ENCODE assay signal across 9 mouse cellular contexts in genomic region chr10:12107001-12107418, GRCm38 (mm10).
A peak's percentile ranks its signal among the peaks of the same experiment; 100 is the strongest.
DNase-seq lines count a peak whose midpoint lies in the region; ATAC-seq lines count a peak whose summit lies in the region.
"Had no signal": no experiment of that assay in that cellular context is flagged by ENCODE, and none has a peak within 500 bp of the region (broad histone marks: within the 10 kb centered on the region; RNA-seq: fewer than 3 reads in every experiment).

No protein-coding gene starts in this region.

- no peak overlapping the region for H3K9ac ChIP-seq in heart, embryonic 12.5 days
- H3K9ac ChIP-seq in hindbrain, embryonic 16.5 days (ENCODE audit: low read depth, low read length): no peak overlapping the region
- no peak overlapping the region for H3K9ac ChIP-seq in midbrain, embryonic 13.5 days (replicated peaks)
- H3K9ac ChIP-seq: liver, embryonic 15.5 days had no signal

- H3K4me2 ChIP-seq in heart, embryonic 12.5 days: no peak overlapping the region
- H3K4me2 ChIP-seq in hindbrain, embryonic 16.5 days (ENCODE audit: low read length): no peak overlapping the region
- no peak overlapping the region for H3K4me2 ChIP-seq in midbrain, embryonic 13.5 days (replicated peaks)
- H3K4me2 ChIP-seq: liver, embryonic 15.5 days had no signal

- H3K9me3 ChIP-seq in heart, embryonic 12.5 days (replicated peaks): no peaks in the 10 kb centered on the region
- no peaks in the 10 kb centered on the region for H3K9me3 ChIP-seq in hindbrain, embryonic 16.5 days (ENCODE audit: control insufficient read depth, low read length)
- no peaks in the 10 kb centered on the region for H3K9me3 ChIP-seq in midbrain, embryonic 13.5 days
- H3K9me3 ChIP-seq: liver, embryonic 15.5 days had no signal

- H3K4me1 ChIP-seq in heart, embryonic 12.5 days (replicated peaks): no peaks in the 10 kb centered on the region
- H3K4me1 ChIP-seq in hindbrain, embryonic 16.5 days (ENCODE audit: control insufficient read depth, insufficient read depth, low read depth, low read length): no peaks in the 10 kb centered on the region
- peaks cover 4% of the 10 kb centered on the region; the same call in 1 of the 2 replicates for H3K4me1 ChIP-seq in midbrain, embryonic 13.5 days (replicated peaks)
- H3K4me1 ChIP-seq: liver, embryonic 15.5 days had no signal

- H3K27ac ChIP-seq in heart, embryonic 12.5 days (ENCODE audit: poor library complexity, severe bottlenecking): no peak overlapping the region
- no peak overlapping the region for H3K27ac ChIP-seq in hindbrain, embryonic 16.5 days (ENCODE audit: low read depth, low read length)
- no peak overlapping the region for H3K27ac ChIP-seq in midbrain, embryonic 13.5 days
- H3K27ac ChIP-seq: liver, embryonic 15.5 days had no signal

- intact Hi-C loops in heart, postnatal 14 days (cut with DNase I): no loop called here

- no peaks in the 10 kb centered on the region for H3K36me3 ChIP-seq in heart, embryonic 12.5 days
- no peaks in the 10 kb centered on the region for H3K36me3 ChIP-seq in hindbrain, embryonic 16.5 days (ENCODE audit: control insufficient read depth, insufficient read depth, low read length)
- no peaks in the 10 kb centered on the region for H3K36me3 ChIP-seq in midbrain, embryonic 13.5 days
- H3K36me3 ChIP-seq: liver, embryonic 15.5 days had no signal

- H3K4me3 ChIP-seq in heart, embryonic 12.5 days: no peak overlapping the region
- no peak overlapping the region for H3K4me3 ChIP-seq in hindbrain, embryonic 16.5 days (ENCODE audit: low read length)
- H3K4me3 ChIP-seq in midbrain, embryonic 13.5 days (replicated peaks): no peak overlapping the region
- H3K4me3 ChIP-seq: liver, embryonic 15.5 days had no signal

- no peaks in the 10 kb centered on the region for H3K27me3 ChIP-seq in heart, embryonic 12.5 days (replicated peaks)
- no peaks in the 10 kb centered on the region for H3K27me3 ChIP-seq in hindbrain, embryonic 16.5 days (replicated peaks; ENCODE audit: control insufficient read depth, insufficient read depth, low read length)
- H3K27me3 ChIP-seq in midbrain, embryonic 13.5 days: no peaks in the 10 kb centered on the region
- H3K27me3 ChIP-seq: liver, embryonic 15.5 days had no signal

- peak; percentile 32 to 43 for DNase-seq in heart, postnatal 14 days
- peak; percentile 25 for DNase-seq in 416B (ENCODE audit: low read depth)
- peak; percentile 32 for DNase-seq in brain, embryonic 18.5 days (ENCODE audit: low read depth, low spot score)
- DNase-seq in MN1 (ENCODE audit: low spot score): no peak
- no peak for DNase-seq in gastrocnemius, postnatal 25 days

- no peak for ATAC-seq in heart, embryonic 12.5 days (ENCODE audit: insufficient number of reproducible peaks, low FRiP score)
- ATAC-seq in hindbrain, embryonic 16.5 days: peak; percentile 90
- ATAC-seq in midbrain, embryonic 13.5 days: peak; percentile 88

Comparison
In these comparisons a context has a peak if more than half of its experiments do, and no peak if none do; other contexts are left out.
1. DNase-seq: peak in heart, postnatal 14 days (2 of 2), 416B (single experiment) and brain, embryonic 18.5 days (single experiment); none in MN1 (single experiment) and gastrocnemius, postnatal 25 days (single experiment).